Mouse (Mus musculus) stomach, postnatal 0 days (tissue): ENCODE measurements around the gene Zdhhc12.

Experiments
- CTCF ChIP-seq: IDR thresholded peaks from 2 replicates; pipeline ENCODE4 v1.5.1; 2016; ENCODE audit warnings: antibody characterized with exemption, low read depth, mild to moderate bottlenecking, moderate library complexity
- EP300 ChIP-seq: optimal IDR thresholded peaks from 2 replicates; pipeline ENCODE3; 2016; ENCODE audit warnings: antibody characterized with exemption

DNA sequence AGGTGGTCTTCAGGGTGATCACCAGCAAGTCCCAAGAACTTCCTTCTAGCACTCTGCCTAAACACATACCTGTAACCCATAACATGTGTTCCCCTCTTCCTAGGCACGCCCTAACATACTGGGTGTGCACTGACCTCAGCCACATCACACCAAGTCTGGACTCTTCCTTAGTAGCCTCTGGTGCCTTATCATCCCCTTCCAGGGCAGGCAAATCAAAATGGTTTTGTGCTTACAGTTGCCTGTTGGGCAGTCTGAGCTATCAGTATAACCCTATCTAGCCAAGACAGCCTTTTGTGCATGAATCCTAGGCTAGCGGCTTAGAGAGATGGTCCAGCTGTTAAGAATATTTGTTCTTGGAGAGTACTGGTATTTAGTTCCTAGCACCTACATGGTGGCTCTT, 18.1 kb upstream of the Zdhhc12 start:
- TF ChIP-seq CTCF (no peak), EP300 (no peak)
